Mouse (Mus musculus) G1E (cell line): Measurements from ENCODE around the gene Dusp6.

Source experiments
- CTCF ChIP-seq: IDR thresholded peaks from 2 replicates; pipeline ENCODE4 v1.5.1; 2012; ENCODE audit warnings: low read depth, low read length, inconsistent platforms, mixed read lengths
- GATA1 ChIP-seq: IDR thresholded peaks from 2 replicates; pipeline ENCODE4 v1.6.1; 2012; ENCODE audit warnings: borderline replicate concordance, low read length, inconsistent platforms, mixed read lengths
- GATA2 ChIP-seq: IDR thresholded peaks from 2 replicates; pipeline ENCODE4 v1.6.1; 2012; ENCODE audit warnings: low read depth, low read length, inconsistent platforms, borderline replicate concordance
- POLR2AphosphoS5 ChIP-seq: IDR thresholded peaks from 2 replicates; pipeline ENCODE4 v1.6.1; 2012; ENCODE audit warnings: low read depth, low read length, inconsistent platforms; ENCODE audit not compliant: insufficient replicate concordance

GRCm38 (mm10) chr10:99310204-99310603 is 47.2 kb downstream of the Dusp6 start:
- TF ChIP-seq CTCF (no peak), POLR2AphosphoS5 (no peak), GATA1 (no peak), GATA2 (no peak)
